Mouse (Mus musculus): ENCODE measurements around the gene Gm10721.
"Not testable (repeated sequence)": the region's sequence is repeated elsewhere in the genome, so short reads cannot be mapped to it uniquely, and the experiment has no call there.

GRCm38 (mm10) chr9:3000445-3000972, 12.4 kb upstream of the Gm10721 start, which contains the start of gene Gm10722:
- not testable (repeated sequence) for TF ChIP-seq POLR2A (IDR thresholded peaks at IDR 0.05; ENCODE audit: insufficient read length, low read depth); MYOG (IDR thresholded peaks at IDR 0.05; ENCODE audit: control insufficient read depth in 1 of 3, insufficient read depth in 1 of 3, insufficient read length in 2 of 3, low read depth in 2 of 3); MAX (IDR thresholded peaks at IDR 0.05; ENCODE audit: low read depth); TCF12 (IDR thresholded peaks at IDR 0.05; ENCODE audit: insufficient read depth, poor library complexity, severe bottlenecking); MYOD1 (IDR thresholded peaks at IDR 0.05; ENCODE audit: control insufficient read depth in 1 of 3, insufficient read length in 2 of 3, low read depth in 2 of 3)
